Mouse (Mus musculus): Measurements from ENCODE around the gene Fbxw7. TPM values are rescaled to one million over a fixed set of nuclear protein-coding genes. Genes with fewer than 3 reads are reported as not detected.

Fbxw7 gene
- total RNA-seq, 2 experiments from 2014 or later: 155 to 157 TPM

DNA sequence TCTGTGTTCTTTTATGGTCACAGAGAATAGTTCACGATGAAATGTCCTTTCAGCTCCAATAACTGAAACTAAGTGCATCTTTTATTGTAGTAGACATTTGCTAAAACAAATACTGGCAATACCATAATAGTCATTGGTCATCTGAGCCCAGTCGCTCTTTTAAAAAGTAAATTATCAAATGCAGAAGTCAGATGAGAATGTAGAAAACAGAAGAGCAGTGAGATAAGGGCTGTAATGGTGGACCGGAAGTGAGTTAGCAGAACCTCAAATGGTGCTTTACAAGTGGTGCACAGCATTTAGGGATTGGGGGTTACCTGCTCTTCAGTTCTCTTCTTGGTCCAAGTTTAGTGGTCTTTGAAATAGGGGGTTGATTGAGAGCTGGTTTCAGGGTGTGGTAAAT, 129.9 kb downstream of the Fbxw7 start:
- DNase-seq (ENCODE audit: low spot score in 2 of 2): no peak

DNA sequence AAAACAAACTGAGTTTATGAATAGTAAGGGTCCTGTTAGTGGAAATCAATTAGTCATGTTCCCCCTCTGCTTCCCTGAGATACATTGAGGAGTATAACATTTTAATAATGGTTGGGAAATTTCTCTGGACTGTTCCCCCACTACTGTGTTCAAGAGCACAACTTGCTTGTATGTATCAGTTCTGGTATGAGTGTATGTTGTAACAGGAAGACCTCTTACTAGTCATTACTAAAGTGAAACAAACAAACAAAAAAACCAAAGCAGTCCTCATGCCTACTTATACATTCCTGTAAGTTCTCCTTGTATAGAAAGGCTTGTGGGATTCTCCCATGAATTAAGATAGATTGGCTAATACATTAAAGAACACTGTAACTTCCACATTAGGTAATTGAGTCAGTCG, 131.3 kb downstream of the Fbxw7 start:
- no peak for DNase-seq (ENCODE audit: low spot score in 2 of 2)

DNA sequence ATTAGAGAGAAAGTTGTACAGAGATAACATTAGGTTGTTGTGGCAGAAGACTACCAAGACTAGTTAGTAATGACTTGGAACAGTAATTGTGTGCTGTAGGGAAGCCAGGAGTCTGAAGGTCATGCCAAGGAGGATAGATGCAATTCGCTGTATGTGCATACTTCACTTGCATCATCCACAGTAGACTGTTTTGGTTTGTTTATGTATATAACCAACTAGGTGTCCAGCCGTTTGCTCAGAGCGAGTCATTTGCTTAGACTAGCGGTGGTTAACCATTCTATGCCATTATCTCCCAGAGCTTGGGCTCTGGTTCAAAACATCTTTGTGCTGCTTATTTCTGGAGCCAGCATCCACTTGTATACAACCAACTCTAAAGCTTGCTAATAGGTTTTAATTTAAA, 134.3 kb downstream of the Fbxw7 start:
- no peak for DNase-seq (ENCODE audit: low spot score in 2 of 2)

DNA sequence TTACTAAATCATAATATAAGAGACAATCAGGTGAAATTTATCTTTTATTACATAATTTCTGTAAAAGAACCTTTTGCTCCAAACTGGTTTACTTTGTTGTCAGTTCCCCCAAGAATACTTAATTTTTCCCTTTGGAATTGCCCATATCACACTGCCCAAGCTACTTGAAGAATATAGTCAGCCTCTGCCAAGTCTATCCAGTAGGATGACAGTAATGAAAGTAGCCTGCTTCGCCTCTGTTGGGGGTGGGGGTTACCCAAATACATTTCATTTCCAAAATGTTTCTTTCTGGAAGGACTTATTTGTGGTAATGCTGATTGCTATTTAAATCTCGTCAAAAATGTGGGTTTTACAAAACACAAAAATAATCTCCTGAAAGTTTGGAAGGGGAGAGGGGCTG, 136.6 kb downstream of the Fbxw7 start:
- no peak for DNase-seq (ENCODE audit: low spot score in 2 of 2)

DNA sequence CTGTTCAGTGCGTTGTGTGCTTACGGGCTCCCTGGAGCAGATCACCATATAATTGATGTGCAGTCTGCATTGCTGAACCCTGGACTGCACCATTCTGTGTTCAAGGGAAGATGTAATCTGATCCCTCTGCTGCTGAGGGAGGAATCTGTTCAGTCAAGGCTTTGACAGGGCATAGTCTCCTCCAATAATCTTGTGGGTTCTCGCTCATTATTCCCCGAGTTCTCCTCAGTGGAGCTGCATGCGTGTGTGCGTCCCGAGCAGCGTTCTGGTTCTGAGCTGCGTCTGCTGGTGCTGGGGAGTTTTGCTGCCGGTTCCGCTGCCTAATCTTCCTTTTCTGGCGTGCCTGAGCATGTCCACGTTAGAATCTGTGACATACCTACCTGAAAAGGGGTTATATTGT, 137.1 kb downstream of the Fbxw7 start:
- peak; percentile 78 to 88 for DNase-seq (ENCODE audit: low spot score in 2 of 2)

DNA sequence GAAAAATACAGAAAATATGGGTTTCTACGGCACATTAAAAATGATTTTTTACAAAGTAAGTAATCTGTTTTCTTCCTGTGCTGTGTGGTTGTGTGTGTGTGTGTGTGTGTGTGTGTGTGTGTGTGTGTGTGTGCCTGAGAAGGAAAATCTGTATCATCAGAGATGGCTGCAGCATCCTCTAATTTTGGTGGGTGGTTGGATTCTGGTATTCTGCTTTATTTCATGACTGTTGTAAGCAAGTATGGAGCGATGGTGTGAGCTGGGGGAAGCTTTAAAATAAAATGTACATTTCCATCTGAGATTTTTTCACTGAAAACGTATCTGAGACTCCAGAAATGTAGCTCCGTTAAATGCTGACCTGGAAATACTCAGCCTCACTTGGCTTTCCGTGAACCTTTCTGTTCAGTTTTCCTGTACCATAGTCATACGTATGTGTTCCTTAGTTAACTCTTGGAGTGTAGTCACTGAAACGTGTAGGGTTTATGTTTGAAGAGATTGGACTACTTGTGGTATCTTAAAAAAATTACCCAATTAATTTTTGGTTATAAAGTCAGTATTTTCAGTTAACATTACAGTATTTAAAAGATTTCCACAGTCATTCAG, 137.6 kb downstream of the Fbxw7 start:
- no peak for DNase-seq (ENCODE audit: low spot score in 2 of 2)

DNA sequence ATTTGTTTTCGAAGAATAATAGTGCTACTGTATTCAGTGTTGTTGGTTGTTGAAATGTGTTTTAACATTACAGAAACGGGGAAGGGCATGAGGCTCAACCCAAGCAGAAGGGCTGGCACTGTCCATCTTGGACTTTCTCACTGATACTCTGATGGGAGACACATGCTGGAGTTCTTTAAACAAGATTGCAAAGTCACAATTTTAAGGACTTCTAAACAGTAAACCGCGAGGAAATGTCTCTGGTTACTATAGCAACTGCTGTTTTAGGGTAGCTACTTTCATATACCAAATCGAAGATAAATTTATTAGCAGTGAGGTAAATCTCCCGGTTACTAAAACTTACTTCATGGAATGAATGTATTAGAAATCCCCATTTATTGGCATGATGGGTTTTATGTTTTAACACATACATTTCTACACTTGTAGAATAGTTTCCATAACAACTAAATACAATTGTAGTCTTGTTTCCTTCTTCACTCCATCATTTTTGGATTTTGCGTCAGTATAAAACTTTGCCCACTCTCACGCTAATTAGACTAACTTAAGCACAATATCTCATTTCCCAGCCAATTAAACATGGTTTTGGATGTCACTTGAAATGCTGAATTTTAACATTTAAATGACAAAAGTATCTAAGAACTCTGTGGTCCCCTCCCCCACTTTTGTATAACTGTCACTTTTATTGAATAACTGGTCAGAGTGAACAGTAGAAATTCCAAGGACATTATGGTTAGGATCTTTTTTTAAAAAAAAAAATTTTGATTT, 140.1 kb downstream of the Fbxw7 start:
- no peak for DNase-seq (ENCODE audit: low spot score in 2 of 2)

DNA sequence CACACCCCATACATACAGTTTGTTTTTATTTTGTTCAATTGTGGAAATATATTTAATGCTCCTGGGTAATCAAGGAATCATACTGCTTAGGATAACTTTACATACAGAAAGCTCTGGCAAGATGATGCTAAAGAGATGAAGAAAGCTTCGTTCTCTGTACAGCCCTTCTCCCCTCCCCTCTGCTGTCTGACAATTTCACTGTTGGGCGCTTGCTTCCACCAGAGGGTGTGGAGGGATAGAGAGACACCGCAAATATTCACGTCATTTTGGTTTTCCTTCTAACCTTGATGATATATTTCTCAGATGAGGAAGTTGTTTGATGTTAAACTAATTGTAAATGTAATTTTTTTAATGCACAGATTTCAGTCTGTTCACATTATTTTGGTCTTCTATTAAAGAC, 140.8 kb downstream of the Fbxw7 start:
- DNase-seq (ENCODE audit: low spot score in 2 of 2): no peak

DNA sequence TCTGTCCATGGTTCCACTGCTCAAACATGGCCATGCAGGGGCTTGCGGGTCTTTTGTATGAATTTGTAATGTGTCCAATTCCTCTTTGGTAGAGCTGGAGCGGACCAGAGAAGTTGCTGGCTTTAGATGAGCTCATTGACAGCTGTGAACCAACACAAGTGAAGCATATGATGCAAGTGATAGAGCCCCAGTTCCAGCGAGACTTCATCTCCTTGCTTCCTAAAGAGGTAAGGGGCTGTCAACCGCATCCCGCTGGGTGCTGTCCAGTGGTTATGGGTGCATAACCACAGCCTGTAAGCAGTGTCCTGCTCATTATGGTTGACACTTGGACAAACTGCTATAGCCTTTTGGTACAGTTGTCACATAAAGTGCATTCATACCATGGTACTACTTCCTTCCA, 150.1 kb downstream of the Fbxw7 start:
- no peak for DNase-seq (ENCODE audit: low spot score in 2 of 2)

DNA sequence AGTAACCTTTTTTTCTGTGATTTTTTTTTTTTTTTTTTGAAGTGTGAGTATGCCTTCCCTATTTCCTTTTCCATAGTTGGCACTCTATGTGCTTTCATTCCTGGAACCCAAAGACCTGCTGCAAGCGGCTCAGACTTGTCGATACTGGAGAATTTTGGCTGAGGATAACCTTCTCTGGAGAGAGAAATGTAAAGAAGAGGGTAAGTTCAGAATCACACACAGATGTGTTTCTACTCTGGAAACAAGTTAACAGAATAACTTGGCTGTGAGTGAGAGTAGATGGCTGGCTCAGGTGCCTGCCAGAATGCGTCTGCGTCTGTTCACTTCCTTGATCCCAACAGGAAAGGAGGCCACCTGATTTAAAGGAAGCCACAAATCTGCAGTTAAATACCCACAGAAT, 152.3 kb downstream of the Fbxw7 start:
- DNase-seq (ENCODE audit: low spot score in 2 of 2): no peak

DNA sequence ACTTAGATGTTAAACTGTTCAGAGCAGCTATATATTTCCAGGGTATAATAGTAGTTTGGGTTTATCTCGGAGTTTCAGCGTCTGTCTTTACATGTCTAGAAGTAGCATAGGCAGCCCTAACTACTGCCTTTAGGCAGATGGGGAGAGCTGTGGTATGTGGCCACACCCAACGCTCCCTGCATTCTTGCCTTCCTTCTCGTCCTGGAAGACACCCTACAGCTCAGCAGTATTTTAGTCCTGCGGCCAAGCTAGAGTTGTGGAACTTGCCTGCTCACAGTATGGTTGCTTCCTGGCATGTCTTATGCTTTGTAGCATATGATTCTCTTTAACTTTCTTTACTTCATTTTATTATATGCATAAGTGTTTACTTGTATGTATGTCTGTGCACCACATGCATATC, 156.5 kb downstream of the Fbxw7 start:
- DNase-seq (ENCODE audit: low spot score in 2 of 2): no peak

DNA sequence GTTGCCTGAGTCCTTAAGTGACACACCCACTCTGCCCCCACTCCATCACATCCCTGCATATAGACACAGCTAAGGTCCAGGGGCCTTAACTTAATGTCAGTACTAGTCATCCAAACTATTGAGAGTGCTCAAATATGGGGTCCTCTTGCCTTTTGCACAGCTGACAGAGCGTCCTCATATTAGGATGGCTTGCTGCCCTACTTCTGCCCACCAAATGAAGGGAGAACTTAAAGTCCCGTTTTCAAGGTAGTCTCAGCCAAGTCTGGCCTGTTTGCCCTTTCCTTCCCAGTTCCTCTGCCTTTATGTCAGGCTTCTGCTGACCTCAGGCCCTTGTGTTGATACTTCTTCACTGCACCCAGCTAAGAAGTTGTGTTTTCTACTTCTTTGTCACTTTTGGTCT, 157.8 kb downstream of the Fbxw7 start:
- no peak for DNase-seq (ENCODE audit: low spot score in 2 of 2)

DNA sequence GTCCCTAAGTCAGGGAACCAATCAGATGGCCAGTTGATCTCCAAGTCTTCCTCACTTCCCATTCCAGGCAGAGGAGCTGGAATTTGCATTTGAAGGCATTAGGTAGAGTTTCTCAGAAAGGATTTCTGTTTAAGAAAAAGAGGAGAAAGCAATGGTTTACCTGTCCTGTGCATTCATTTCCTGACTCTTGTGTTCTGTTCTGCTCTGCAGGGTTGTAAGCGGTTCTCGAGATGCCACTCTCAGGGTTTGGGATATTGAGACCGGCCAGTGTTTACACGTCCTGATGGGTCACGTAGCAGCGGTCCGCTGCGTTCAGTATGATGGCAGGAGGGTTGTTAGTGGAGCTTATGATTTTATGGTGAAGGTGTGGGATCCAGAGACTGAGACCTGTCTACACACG, 159.1 kb downstream of the Fbxw7 start:
- DNase-seq (ENCODE audit: low spot score in 2 of 2): peak in 1 of 2 experiments; percentile 3

DNA sequence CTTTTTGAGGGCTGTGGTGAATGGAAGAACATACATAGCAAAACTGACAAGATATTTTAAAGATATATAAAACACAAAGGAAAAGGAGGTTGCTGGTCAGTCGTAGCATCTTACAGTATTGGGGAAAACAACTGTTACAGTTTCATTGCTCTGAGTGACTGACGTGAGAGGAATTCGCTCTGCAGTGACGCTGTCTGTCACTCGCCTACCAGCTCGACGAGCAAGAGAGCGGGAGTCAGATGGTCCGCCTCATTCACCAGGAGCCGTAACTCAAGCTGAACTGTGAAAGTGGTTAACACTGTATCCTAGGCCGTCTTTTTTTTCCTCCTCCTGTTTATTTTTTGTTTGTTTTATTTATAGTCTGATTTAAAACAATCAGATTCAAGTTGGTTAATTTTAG, 163.6 kb downstream of the Fbxw7 start:
- peak in 1 of 2 experiments; percentile 62 for DNase-seq (ENCODE audit: low spot score in 2 of 2)

DNA sequence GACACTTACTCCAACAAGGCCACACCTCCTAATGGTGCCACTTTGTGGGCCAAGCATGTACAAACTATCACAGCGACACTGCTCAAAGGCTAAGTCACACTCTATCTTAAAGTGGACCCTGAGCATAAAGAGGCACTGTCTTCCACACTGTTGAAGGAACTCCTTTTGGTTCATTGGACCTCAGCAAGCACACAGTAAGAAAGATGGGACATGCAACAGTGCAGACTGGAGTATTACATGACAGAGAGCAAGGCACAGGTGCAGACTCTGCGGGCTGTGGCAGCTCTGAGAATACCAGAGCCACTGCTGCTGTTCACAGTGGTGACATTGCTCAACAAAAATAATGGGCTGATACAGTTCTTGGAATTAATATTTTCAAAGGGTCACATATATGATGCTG, 165.1 kb downstream of the Fbxw7 start:
- no peak for DNase-seq (ENCODE audit: low spot score in 2 of 2)

DNA sequence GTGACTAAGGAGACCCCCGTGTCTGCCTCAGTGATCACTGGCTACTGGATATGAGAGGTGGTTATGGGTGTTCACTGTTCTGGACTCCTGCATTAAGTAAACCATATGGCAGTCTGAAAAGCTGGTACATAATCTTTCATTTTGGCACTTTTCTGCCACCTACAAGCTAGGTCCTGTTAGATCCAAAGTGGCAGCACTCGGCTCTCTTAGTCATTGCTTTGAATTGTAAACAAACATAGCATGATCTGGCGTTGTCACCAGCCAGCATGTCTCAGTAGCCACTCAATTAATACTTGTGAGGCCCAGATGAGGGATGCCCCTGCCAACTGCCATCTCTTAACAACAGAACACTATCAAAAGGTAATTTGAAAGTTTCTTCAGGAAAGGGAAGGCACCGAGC, 167.6 kb downstream of the Fbxw7 start:
- no peak for DNase-seq (ENCODE audit: low spot score in 2 of 2)

DNA sequence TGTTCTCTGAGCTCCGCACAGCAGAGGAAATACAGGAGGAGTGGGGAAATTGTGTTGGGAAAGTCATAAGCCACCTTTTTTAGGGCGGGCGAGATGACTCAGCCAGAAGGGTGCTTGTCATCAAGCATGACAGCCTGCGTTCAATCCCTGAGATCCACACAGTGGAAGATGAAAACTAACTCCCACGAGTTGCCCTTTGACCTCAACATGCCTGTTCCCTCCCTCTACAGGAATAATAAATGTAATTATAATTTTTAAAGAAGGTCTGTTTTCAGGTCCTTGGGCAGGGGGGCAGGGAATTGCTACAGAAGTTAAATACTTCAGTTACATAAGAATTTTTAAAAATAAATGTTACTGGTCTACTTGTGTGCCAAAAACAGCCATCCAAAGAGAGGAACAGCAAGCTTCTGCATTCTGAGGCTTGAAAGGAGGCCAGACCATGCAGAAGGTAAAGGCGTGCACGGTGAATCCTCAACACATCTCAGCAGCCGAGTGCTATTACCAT, 170.1 kb downstream of the Fbxw7 start:
- DNase-seq (ENCODE audit: low spot score in 2 of 2): peak; percentile 64 to 82

DNA sequence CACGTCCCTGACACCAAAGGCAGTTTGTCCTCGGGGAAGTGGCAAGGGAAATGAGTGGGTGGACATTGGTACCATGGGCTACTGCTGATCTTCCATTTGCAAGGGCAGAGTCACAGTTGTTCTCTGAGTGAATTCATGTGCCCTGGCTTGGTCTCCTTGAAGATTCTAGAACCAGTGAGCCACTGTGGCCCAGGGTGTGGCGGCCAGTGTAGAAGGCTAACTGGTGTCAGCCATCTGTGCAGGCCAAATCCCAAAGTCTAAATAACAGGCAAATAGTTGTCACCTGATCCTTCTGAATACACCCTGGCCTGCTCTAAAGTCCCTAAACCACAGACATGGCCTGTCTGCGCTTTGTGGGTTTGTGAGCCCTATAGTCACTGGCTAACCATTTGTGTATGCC, 173.8 kb downstream of the Fbxw7 start:
- no peak for DNase-seq (ENCODE audit: low spot score in 2 of 2)

DNA sequence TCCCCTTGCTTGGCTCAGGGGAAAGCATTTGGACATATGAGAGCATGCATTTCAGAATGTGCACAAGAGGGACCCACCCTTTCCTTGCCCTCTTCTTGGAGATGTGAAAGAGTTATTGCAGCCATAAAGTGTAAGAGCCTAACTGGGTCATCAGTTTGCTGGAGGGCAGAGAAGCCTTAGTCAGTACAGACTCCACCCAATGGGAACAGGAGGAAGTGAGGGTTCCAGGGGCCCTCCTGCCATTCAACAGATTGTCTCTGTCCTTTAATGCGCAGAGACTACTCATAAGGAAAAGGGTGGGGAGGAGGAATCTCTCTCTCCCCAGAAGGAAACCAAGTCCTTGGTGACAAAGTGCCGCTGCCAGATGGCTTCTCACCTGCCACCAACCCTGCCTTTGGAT, 190.2 kb downstream of the Fbxw7 start:
- no peak for DNase-seq (ENCODE audit: low spot score in 2 of 2)

DNA sequence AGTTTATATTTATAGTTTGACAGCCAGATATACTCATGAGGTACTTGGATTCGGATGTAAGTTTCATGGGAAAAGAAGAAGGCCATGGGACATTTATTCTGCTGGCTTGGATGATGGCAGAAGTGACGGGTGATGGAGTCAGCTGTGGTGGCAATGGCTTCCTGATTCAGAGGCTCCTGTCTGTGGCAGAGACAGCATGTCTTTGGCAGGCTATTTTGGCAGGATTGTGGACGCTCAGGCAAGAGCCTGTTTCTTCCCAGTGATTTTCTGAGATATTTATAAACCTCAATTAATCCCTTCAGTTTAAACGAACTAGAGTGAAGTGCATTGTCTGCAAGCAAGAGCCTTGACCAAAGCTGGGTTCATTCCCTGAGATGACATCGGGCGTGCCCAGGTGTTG, 197.8 kb downstream of the Fbxw7 start:
- no peak for DNase-seq (ENCODE audit: low spot score in 2 of 2)

DNA sequence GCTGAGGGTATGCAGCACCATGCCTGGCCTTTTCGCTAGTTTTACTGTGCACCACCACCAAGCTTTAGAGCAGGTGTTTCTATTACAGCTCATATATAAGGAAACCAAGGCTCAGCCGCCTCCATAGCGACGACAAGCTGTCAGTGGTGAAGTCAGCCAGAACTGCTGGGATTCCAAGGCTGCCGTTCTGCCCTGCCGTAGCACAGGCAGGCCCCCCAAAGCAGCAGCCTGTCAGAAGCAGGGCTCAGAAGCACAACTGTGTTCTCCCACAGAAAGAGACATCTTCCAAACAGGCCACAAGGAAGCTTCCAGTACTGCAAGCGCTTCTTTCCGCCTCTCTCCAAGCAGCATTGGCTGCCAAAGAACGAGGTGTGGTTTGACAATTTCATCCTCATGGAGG, 200.6 kb downstream of the Fbxw7 start:
- peak; percentile 72 to 88 for DNase-seq (ENCODE audit: low spot score in 2 of 2)

DNA sequence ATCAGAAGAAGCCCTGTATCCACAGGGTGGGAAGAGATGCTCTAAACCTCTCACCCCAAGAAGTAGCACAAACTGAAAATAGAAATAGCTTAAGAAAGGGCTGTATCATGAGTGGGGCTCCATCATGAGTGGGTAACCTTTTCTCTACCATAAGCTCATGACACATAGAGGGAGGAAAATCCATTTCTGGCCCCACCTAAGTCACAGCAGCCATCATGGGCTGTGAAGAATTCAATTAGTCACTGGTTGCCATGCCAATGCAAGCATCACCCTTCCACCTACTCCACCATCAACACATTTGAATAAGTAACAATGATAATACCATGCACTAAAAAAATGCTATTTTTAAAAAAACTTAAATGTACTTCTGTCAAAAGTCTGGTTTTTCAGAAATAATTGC, 205.1 kb downstream of the Fbxw7 start:
- DNase-seq (ENCODE audit: low spot score in 2 of 2): peak; percentile 39 to 63

DNA sequence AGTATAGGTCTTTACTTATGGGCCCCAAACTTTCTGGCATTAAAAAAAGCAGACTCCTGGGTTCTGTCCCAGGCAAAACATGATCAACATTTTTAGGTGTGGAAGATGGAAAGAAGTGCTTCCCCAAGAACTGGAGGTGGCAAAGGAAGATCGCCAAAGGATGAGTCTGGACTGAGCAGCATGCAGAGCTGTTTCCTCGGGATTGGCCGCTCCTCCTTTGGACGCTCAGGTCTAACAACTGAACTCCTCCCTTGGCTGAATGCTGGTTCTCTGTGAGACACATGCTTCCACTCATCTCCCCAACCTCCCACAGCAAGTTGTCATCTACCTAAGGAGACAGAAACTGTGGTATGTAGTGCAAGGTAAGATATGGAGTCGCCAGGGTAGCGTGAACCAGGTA, 206.7 kb downstream of the Fbxw7 start:
- DNase-seq (ENCODE audit: low spot score in 2 of 2): no peak

Measured in layer of hippocampus, adult 18-20 months (tissue).